Mouse (Mus musculus) megakaryocyte, embryonic 14.5 days (primary cell): ENCODE results near the gene Havcr2.

Source experiments
- FLI1 ChIP-seq: IDR thresholded peaks from 2 replicates; pipeline ENCODE4 v1.6.1; 2012; ENCODE audit warnings: low read length, inconsistent platforms, mixed read lengths
- GATA1 ChIP-seq: IDR thresholded peaks from 3 replicates; pipeline ENCODE4 v1.6.1; 2012; ENCODE audit warnings: mixed read lengths, low read length, inconsistent platforms, borderline replicate concordance

DNA sequence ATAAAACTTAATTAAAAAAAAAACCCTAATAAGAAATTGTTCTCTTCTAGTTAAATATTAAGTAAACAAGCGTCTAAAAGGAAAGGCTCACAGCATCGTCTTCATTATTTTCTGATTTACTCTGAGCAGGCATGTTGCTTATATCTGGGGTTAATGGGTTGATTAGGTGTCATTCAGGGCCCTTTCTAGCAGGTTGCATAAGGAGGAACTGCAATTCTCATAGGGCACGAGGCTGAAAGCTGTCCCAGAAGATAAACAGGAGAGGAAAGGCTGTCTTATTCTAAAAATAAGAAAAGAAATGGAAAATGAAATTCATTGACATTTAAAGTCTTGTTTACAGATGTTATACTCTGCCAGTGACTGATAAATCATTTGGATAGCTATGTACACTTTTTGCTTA is 5.2 kb downstream of the Havcr2 start:
- TF ChIP-seq GATA1 (no peak), FLI1 (no peak)
